Mouse (Mus musculus) embryonic fibroblast, embryonic 13.5 days (primary cell): ENCODE measurements around the gene St13.

Source experiments
- CTCF ChIP-seq: IDR thresholded peaks from 2 replicates; pipeline ENCODE4 v1.5.1; 2011; ENCODE audit warnings: mild to moderate bottlenecking, control low read depth, low read length, moderate library complexity, borderline replicate concordance; ENCODE audit not compliant: insufficient read depth
- POLR2A ChIP-seq: IDR thresholded peaks from 2 replicates; pipeline ENCODE4 v1.6.1; 2011; ENCODE audit warnings: low read depth, mild to moderate bottlenecking, control low read depth, low read length, moderate library complexity

- TF ChIP-seq POLR2A (no peak), CTCF (no peak)
Measured at GRCm38 (mm10) chr15:81422156-81422681, 22.3 kb upstream of the St13 start.
